Mouse (Mus musculus): ENCODE measurements around the gene Anks1.
A peak's percentile ranks its signal among the peaks of the same experiment; 100 is the strongest.

Anks1 gene

DNA sequence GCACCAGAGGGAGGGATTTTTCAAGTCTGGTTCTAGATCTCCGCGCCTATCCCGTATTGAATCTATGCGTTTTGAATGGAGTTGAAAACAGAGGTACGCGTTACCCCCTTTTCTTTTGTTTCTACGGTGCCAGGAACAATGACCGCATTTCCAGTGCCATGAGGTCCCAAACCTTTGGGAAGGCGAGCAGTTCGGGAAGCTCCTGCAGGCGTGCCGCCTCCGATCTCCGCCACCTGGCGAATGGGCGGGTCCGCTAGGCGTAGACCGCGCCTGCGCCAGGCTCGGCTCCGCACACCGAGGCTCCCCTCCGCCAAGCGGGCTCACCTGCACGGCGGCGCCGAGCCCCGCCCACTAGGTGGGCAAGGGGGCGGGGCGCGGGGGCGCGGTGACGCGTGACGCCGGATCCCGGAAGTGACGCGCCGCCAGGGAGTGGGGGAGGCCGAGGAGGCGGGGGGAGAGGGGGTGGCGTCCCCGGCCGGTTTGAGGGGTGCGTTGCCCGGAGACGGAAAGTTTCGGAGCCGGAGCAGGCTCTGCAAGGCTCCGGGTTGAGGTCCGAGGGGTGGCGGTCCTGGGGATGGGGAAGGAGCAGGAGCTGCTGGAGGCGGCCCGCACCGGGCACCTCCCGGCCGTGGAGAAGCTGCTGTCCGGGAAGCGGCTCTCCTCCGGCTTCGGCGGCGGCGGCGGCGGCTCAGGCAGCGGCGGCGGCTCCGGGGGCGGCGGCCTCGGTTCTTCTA, at the start of gene Anks1:
Anks1 (plus strand) TSS at position 419 of the 734 bp plus-strand sequence.
- peak; percentile 87 for DNase-seq

DNA sequence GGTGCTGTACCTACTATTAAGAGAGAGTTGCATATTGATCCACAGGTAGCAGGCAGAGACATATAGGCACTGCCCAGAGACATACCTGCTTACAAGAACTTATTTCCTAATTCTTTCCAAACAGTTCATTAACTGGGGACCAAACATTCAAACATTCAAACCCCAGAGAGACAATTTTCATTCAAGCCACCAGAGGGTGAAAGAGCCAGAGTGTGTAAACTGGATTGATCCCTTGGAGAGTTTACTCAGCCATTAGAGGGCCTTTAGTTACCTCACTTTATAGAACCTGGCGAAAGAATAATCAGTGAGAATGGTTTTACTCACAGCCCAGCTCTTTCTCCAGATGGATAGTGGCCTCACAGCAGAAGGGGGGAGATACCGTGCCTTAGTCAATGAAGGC, 43.6 kb upstream of the Anks1 start:
- DNase-seq: no peak

DNA sequence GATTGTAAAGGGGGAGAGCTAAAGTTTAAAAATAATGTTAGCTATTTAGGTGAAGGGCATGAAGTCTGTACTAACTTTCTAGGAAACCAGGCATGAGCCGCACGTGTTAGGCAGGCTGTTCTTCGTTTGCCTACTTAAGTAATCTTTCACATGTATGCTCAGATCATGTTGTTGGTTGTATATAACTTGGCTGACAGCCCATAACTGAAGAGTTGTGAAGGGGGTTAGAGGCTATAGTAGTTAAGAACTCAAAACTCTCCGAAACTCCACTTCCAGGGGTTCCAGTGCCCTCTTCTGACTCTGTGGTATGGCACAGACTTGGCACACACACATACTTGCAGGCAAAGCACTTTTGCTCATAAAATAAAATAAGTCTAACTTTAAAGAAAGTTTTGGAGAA, 42.4 kb upstream of the Anks1 start:
- DNase-seq: no peak

DNA sequence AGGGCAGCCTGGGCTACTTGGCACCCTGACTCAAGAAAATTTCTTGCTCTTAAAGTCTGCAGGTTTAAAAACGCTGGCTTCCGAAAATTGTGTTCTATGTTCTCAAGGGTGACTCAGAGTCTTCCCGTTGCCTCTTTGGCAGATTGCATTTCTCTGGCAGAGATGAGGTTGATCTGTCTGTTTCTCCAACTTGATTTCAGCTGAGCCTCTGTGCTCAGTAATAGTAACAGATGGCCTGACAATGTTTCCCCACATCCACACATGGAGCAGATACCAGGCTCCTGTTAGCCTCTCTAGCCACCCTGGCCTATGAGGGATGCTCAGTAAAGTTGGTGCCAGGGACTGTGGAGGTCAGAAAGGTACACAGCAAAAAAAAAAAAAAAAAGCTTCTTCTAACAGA, 37.3 kb upstream of the Anks1 start:
- DNase-seq: no peak

DNA sequence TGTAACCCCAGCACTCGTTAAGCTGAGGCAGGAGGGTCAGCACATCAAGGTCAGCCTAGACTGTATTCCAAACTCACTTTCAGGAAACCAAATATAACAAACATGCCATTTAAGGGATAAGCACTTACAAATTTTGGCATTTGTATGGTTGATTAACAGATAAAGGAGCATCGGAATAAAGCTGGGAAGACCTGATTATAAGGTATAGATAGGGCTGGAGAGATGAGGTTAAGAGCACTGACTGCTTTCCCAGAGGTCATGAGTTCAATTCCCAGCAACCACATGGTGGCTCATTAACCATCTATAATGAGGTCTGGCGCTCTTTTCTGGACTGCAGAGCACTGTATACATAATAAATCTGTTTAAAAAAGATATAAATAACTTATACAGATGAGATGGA, 35.5 kb upstream of the Anks1 start:
- DNase-seq: no peak

DNA sequence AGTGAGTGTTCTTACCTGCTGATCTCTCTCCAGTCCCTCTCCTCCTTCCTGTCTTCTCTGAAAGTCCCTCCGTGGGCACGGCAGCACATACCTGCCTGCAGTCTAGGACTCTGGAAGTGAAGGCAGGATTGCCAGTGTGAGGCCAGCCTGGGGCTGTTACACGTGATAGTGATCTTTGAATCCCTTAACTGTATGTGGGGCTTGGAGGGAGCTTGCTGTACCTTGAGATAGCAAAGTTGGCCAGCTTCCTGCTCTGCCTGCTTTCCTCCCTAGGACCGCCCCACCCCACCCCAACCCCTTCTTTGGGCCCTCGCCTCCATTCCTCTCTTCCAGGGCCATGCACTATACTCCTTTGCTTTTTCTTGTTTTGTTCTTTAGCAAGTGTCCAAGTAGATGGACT, 34.6 kb upstream of the Anks1 start:
- DNase-seq: no peak

DNA sequence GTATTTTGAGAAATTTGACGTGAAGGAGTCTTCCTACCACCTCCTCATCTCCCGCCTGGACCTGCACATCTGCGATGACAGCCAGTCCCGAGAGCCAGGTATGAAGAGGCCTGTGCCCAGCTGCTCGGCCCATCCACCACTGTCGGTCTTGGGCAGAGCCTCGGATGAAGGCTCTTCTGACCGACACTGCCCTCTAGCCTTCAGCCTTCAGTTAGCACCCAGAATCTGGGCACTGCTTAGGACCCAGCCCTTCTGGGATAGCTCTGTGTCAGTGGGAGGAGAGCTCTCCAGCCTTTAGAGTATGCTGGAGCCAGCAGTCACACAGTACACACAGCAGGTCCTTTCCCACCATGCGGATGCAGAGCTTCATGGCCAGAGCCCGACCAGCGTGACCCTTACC, 27.6 kb upstream of the Anks1 start:
- DNase-seq: peak; percentile 22

DNA sequence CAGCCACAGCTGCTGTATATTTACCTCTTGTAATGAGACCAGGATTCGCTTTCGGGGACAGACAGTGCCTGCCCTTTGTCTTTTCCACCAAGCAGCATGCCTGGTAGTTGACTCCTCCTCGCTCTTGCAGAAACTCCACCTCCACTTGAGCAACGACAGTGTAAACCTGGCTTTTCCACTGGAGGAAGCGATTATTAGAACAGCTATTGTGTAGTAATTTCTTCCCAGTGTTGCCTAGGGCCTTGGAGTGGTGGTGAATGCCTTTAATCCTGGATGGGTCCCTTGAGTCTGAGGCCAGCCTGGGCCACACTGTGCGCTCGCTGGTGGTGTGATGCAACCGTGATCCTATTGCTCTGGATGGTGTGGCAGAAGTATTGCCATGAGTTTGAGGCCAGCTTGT, 26.0 kb upstream of the Anks1 start:
- no peak for DNase-seq

DNA sequence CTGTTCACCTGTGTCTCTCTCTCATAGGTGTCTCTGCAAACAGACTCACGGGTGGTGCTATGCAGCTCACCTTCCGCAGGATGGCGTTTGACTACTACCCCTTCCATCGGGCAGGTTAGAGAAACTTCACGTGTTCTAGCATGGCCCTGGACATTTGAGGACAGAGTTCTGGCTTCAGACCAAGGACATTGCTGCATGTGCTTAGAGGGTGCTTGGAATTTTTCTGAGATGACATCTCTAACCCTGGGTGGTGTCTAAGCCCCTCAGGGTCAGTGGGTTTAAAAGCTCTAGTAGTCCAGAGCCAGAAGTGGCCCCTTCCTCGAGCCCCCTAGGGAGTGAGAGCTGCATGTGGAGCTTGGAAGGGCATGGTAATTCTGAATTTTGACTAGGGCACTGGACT, 25.1 kb upstream of the Anks1 start:
- DNase-seq: no peak

DNA sequence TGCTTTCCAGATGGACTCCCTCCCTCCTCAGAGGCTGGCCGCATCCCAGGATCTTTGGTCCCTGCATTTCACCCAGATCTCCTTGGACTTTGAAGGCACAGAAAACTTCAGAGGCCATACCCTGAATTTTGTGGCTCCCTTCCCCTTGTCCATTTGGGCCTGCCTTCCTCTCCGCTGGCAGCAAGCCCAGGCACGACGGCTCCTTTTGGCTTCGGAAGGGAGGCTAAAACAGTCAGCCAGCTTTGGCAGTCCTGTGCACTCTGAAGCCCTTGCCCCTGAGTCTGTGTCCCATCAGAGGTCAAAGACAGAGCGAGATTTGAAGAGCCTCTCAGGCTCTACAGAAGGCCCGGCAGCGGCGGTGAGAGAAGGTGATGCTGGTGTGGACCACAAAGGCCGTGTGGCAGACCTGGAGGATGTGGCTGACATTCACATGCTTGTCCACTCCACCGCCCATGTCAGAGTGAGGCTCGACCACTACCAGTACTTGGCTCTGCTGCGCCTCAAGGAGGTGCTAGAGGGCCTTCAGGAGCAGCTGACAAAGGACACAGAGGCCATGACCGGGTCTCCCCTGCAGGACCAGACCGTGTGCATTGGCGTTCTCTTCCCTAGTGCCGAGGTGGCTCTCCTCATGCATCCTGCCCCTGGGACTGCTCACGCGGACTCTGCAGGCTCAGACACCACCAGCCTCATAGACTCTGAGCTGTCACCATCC, 22.5 kb upstream of the Anks1 start:
- no peak for DNase-seq

DNA sequence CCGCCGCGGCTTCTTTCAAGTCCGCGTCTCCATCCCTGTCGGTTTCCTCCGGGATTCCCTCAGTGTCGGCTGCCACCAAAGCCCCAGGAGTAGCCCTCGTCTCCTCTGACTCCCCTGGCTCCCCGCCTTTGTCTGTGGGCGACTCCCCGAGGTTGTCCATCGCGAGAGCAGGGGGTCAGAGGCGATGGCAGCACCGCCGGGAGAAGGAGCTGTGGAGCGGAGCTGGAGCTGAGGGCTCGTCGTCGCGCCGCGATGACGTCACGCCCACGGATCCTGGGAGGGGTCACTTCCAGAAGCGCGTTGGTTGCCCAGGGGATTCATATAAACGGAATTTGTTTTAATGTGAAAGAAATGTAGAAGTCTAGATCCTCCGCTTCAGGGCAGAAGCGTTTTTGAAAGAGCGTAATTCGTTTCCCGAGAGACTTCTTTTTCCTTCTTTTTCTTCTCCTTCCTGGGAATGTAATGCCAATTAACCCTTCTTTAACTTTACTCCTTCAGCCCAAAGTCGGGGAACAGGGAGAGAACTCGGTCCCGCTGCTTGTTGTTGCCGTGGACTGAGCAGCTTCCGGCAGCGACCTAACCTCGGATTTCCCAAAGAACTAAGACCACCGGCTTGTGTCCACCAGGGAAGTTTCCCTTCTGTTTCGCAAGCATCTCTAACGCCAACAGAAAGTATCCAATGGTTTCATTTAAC, 1.4 kb upstream of the Anks1 start:
- DNase-seq: peak; percentile 94

DNA sequence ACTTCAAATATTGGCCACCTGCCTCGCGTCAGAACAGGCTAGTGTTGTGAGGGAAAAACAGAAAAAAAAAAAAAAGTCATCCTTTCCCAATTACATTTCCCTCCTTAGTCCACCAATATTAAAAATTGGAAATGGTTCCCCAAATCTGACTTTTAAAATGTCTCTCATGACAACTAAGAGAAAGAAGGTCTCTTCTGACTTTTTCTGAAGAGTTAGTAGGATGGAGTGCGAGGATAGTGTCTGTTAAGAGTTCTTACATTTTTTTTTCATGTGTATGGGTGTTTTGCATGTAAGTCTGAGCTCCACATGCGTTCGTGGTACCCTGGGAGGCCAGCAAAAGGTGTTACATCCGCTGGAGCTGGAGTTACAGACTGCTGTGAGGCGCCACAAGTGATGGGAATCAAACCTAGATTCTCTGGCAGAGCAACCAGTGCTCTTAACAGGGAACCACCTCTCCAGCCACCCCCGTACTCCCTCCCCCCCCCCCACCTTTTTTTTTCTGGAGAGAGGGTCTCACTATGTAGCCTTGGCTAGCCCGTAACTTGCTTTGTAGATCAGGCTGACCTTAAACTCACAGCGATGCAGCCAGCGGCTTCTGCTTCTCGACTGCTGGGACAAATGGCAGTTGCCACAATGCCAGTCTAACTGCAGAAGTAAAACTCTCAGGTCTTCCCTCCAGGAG, 759 bp upstream of the Anks1 start:
- peak; percentile 42 for DNase-seq

DNA sequence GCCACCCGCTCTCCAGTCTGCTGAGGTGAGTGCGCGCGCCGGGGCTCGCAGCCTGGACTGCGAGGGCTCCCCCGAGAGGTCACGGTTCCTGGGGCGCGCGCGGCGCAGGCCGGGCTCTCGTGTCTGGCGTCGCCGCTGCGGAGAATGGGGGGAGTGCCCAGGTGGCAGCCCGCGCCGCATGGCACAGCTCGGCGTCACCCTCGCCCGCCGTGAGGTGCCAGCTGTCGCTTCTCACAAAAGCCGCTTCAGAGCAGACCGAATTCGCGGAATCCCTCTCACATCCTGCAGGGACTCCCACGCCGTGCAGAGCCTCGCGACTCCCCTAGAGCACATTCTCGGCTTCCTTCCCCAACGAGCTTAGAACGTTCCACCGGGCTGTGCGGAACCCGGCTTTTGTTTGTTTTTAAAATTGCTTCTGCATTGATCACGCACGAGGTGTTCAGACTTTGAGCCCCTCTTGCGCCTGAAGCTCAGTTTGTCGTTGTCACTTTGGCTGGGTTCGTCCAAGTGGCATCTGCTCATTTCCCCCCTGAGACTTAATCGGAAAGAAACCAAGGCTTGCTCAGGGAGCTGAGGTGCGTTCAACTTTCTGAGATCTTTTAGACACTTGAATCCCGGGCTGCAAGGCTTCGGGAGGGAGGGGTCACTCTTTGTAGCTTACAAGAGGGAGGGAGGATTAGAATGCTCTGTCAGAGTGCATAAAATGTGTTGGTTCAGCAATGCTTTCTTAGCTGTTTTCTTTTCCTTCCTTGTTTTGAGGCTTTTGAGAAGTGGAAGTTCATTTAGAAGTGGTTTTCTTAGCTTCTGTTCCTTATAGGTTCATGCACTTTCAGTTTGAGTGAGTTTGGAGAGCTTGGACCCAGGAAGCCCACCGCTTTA, 755 bp downstream of the Anks1 start, which contains the start of gene Taf11:
Taf11 (minus strand) TSS at position 223 of the 879 bp plus-strand sequence.
- DNase-seq: peak; percentile 72

DNA sequence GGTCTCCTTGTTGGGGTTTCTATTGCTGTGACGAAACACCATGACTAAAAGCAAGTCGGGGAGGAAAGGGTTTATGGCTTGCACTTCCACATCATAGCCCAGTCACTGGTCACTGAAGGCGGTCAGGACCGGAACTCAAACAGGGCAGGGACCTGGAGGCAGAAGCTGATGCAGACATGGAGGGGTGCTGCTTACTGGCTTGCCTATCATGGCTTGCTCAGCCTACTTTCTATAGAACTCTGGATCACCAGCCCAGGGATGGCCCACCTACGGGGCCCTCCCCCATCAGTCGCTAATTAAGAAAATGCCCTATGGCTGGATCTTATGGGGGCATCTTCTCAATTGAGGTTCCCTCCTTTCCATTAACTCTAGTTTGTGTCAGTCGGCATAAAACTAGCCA, 2.3 kb downstream of the Anks1 start:
- DNase-seq: no peak

DNA sequence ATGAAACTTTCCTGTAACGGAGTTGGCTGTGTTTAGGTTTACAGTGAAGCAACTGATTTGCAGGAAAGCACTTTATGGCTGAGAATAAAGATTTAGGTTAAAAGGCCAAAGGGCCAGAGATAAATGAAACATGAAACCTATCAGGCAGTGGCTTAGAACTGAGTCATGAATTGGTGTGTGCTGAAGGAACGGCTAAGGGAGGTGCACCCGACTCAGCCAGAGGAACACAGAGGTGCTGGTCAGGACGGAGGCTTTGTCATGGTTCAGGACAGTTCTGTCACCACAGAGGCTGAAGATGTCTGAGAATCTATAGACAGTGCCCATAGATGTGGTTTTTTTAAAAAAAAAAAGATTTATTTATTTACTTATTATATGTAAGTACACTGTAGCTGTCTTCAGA, 5.6 kb downstream of the Anks1 start:
- no peak for DNase-seq

DNA sequence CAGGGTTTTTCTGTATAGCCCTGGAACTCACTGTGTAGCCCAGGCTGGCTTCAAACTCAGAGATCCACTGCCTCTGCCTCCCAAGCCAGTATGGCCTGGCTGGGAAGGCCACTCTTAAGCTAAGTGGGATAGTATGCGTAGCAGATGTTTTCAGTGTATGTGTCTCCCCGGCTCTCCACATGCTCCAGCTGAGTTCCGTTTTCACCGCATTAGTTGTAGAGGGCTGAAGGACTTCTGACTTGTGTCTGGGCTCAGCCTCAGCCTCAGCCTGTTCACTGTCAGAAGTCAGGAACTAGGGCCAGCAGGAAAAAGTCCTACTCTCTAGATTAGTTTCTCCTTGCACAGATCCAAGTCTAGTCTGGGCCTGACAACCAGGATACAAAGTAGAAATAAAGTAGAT, 7.3 kb downstream of the Anks1 start:
- DNase-seq: no peak

DNA sequence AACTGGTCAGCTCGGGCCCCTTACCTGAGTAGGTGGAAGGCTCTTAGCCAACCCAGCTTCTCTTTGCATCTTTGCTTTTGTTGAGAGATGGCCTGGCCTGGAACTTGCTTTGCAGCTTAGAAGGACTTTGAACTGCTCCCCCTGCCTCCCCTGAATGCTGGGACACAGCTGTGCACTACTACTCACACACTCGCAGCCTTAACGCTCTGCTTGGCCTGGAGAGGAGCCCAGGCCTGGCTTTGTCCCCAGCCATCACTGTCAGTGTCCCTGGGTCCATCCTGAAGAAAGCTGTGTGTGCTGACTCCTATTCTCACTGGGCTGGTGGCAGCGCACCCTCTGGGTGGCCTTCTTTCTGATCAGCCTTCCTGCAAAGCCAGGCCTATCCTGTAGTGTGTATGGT, 11.6 kb downstream of the Anks1 start:
- DNase-seq: no peak

DNA sequence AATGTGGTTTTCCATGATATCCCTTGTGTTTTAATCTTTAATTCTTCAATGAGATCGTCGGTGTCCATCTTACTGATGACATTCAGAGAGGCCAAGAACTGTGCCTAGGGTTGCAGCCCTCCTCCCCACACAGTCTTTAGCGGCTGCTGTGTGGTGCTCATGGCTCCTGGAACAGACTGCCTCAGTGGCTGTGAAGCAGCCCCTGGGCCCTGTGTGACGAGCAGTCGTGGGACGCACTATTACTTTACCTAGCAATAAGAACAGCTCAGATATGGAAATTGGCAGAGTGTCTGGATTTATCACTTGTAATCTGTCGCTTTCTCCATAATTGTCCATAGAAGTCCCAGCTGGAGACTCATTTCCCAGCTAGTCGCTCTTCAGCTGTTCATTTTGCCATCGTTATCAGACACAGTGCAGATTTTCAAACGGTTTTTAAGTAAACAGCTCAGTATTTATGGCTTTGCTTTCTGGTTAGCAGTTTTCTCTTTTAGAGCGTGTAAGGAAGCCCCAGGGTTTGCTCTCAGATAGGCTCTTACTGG, 13.1 kb downstream of the Anks1 start:
- no peak for DNase-seq

DNA sequence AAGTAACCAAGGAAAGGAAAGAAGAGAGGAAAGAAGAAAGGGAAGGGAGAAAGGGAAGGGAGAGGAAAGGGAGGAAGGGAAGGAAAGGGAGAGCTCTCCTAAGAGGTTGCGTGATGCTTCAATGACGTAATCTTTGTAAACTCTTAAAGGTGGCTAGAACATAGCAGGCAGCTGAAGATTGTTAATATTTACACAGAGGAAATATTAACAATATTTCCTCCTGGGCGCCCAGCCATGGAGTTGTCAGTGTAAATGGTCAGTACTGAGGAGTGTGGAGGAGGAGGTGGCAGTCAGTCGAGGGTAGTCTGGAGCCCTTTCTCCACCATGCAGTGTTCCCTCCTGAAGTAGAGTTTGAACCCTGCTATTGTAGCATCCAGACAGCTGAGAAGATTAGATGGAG, 15.9 kb downstream of the Anks1 start:
- DNase-seq: no peak

DNA sequence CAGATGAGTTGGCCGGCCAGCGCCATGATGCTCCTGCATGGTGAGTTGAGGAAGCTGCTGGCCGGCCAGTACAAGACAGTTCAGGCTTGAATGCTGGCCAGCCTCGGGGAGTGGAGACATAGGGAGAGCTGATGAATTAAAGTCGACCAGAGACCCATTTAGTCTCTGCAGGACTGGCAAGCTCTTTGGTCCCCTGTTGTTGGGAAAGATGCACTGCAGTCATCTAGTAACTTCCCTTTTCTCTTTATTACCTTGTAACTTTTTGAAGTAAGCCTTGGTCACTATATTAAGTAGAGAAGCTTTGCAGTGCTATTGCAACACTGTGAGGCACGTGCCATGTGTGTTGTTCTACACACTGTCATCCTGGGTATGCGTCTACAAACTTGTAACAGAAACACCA, 16.4 kb downstream of the Anks1 start:
- DNase-seq: no peak

DNA sequence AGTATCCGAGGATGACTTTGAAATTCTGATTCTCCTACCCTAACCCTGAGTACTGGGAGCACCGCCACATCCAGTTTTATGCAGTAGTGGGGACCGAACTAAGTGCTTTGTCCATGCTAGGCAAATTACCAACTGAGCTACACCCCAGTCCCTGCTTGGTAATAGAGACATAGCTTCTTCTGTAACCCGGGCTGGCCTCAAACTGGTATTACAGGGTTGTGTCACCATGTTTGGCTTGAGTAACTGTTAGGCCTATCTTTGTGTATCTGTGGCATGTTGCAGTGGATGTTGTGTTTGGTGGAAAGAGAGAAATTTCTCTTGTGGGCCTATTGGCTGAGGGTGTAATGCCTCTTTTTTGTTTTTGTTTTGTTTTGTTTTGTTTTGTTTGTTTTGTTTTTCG, 21.2 kb downstream of the Anks1 start:
- DNase-seq: no peak

DNA sequence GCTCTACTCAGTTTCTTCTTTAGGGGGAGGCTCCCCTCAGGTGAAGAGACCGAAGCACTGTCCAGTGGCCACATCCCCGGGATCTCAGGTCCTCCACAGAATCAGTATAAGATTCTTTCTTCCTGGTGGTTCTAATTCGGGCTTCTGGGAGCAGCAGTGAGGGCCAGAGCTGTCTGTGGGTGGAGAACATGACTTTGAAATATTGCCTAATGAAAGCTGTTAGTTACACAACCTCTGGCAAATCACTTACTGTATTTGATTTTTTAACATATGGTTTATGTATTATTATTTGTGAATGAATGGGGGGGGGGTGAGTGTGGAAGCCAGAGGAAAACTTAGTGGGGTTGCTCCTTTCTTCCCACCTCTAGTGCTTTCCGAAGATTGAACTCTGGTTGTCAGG, 22.7 kb downstream of the Anks1 start:
- DNase-seq: no peak

Data from right cerebral cortex, postnatal 14 days (tissue).